Comparison of ENCODE assay signal across 27 mouse cellular contexts in the genomic region with DNA sequence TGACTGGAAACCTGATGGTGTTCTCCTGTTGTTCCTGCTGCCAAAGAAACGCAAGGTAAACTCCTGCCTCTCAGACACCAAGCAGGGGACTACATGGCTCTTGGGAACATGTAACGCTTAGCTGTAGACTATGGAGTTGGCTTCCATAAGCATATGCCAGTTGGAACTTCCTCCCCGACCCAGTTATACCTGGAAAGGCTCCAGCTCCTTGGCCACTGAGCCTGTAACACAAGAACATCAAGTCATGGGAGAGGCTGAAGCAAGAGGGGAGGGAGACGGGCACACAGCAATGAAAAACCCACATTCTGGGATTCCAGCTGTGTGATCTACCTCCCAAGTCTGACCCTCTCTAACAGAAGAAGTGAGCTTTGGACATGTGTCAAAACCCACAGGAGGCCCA. TPM values are rescaled to one million over a fixed set of nuclear protein-coding genes. Genes with fewer than 3 reads are reported as not detected.
DNase-seq lines count a peak whose midpoint lies in the region; ATAC-seq lines count a peak whose summit lies in the region.
"Had no signal": no experiment of that assay in that cellular context is flagged by ENCODE, and none has a peak within 500 bp of the region (broad histone marks: within the 10 kb centered on the region; RNA-seq: fewer than 3 reads in every experiment).

No protein-coding gene starts in this region.

- H3K27ac ChIP-seq in hindbrain, embryonic 10.5 days = 0 out of 2 replicates have a peak overlapping the region, but pooled peaks have one; percentile 14
- H3K27ac ChIP-seq in hindbrain, embryonic 12.5 days = no peak overlapping the region
- H3K27ac ChIP-seq: embryonic facial prominence, embryonic 13.5 days; hindbrain, embryonic 15.5 days; limb, embryonic 15.5 days; midbrain, embryonic 12.5 days; neural tube, embryonic 12.5 days; stomach, embryonic 15.5 days had no signal

- H3K4me2 ChIP-seq in hindbrain, embryonic 12.5 days (replicated peaks) = no peak overlapping the region
- H3K4me2 ChIP-seq: embryonic facial prominence, embryonic 13.5 days; heart, embryonic 12.5 days; hindbrain, embryonic 15.5 days; limb, embryonic 15.5 days; midbrain, embryonic 12.5 days; neural tube, embryonic 12.5 days; stomach, embryonic 15.5 days had no signal

- 0 out of 2 replicates have a peak, but pooled peaks cover 2% of the 10 kb centered on the region for H3K27me3 ChIP-seq in hindbrain, embryonic 10.5 days (ENCODE audit: insufficient read depth, poor library complexity, severe bottlenecking)
- H3K27me3 ChIP-seq in hindbrain, embryonic 12.5 days = no peaks in the 10 kb centered on the region
- H3K27me3 ChIP-seq: CH12.LX; embryonic facial prominence, embryonic 13.5 days; heart, embryonic 12.5 days; hindbrain, embryonic 15.5 days; limb, embryonic 15.5 days; midbrain, embryonic 12.5 days; neural tube, embryonic 12.5 days; stomach, embryonic 15.5 days had no signal

- peak; percentile 59 for DNase-seq in cerebellum, adult 9-10 months
- DNase-seq in cerebellum, postnatal 4 days (ENCODE audit: low spot score in 2 of 2) = no peak
- no peak for DNase-seq in hindbrain, embryonic 10.5 days (ENCODE audit: low spot score)
- DNase-seq in cerebellum, postnatal 25 days = peak; percentile 56 to 66
- no peak for DNase-seq in right cerebral cortex, postnatal 25 days
- no peak for DNase-seq in adrenal gland, adult 2 months
- DNase-seq: adrenal gland, postnatal 36 days; forebrain, postnatal 0 days; kidney, postnatal 36 days; right cerebral cortex, adult 18-20 months; thymus, adult 18-20 months; thymus, postnatal 4 days had no signal

- 86% methylated on average over 4 of the region's 4 CpGs for WGBS in hindbrain, embryonic 10.5 days
- WGBS in hindbrain, embryonic 12.5 days = 82% methylated on average over 4 of the region's 4 CpGs

- ATAC-seq in hindbrain, embryonic 12.5 days (ENCODE audit: low FRiP score) = no peak
- ATAC-seq: forebrain, postnatal 0 days; intestine, embryonic 16.5 days; lung, postnatal 0 days had no signal

- H3K9ac ChIP-seq in hindbrain, embryonic 12.5 days = no peak overlapping the region
- H3K9ac ChIP-seq: embryonic facial prominence, embryonic 13.5 days; forebrain, postnatal 0 days; heart, embryonic 12.5 days; hindbrain, embryonic 15.5 days; limb, embryonic 15.5 days; midbrain, embryonic 12.5 days; neural tube, embryonic 12.5 days; stomach, embryonic 15.5 days had no signal

- H3K4me3 ChIP-seq in hindbrain, embryonic 10.5 days = no peak overlapping the region
- no peak overlapping the region for H3K4me3 ChIP-seq in hindbrain, embryonic 12.5 days
- H3K4me3 ChIP-seq: embryonic facial prominence, embryonic 13.5 days; heart, embryonic 12.5 days; hindbrain, embryonic 15.5 days; limb, embryonic 15.5 days; midbrain, embryonic 12.5 days; neural tube, embryonic 12.5 days; stomach, embryonic 15.5 days had no signal

- H3K9me3 ChIP-seq in hindbrain, embryonic 10.5 days = no peaks in the 10 kb centered on the region
- no peaks in the 10 kb centered on the region for H3K9me3 ChIP-seq in hindbrain, embryonic 12.5 days (replicated peaks)
- H3K9me3 ChIP-seq: embryonic facial prominence, embryonic 13.5 days; hindbrain, embryonic 15.5 days; limb, embryonic 15.5 days; midbrain, embryonic 12.5 days; neural tube, embryonic 12.5 days; stomach, embryonic 15.5 days had no signal

- peaks cover 17% of the 10 kb centered on the region for H3K4me1 ChIP-seq in hindbrain, embryonic 10.5 days (replicated peaks)
- no peaks in the 10 kb centered on the region; the same call in 1 of the 2 replicates for H3K4me1 ChIP-seq in hindbrain, embryonic 12.5 days
- H3K4me1 ChIP-seq: hindbrain, embryonic 15.5 days; midbrain, embryonic 12.5 days; neural tube, embryonic 12.5 days had no signal

- no peaks in the 10 kb centered on the region for H3K36me3 ChIP-seq in hindbrain, embryonic 10.5 days
- H3K36me3 ChIP-seq in hindbrain, embryonic 12.5 days = no peaks in the 10 kb centered on the region
- H3K36me3 ChIP-seq: embryonic facial prominence, embryonic 13.5 days; heart, embryonic 12.5 days; hindbrain, embryonic 15.5 days; limb, embryonic 15.5 days; midbrain, embryonic 12.5 days; neural tube, embryonic 12.5 days; stomach, embryonic 15.5 days had no signal

RNA-seq across cellular contexts. Expression of gene Tnfrsf14, which starts 6.1 kb away (rescaled TPM):
- polyA plus RNA-seq in hindbrain, embryonic 10.5 days (2016; fragmentation: Nextera tagmentation; extraction: Ambion mirVana) = 0.43 and 0.87 TPM in 2 replicates
- 0.79 and 0.97 TPM in 2 replicates for polyA plus RNA-seq in hindbrain, embryonic 12.5 days (2016; fragmentation: Nextera tagmentation; extraction: Ambion mirVana)
- 1 to 10 TPM; 6.1 to 8.4 TPM for total RNA-seq in adrenal gland, adult 2 months (2021)
- polyA plus RNA-seq in adrenal gland, adult 2 months (2012; rRNA removed) = 14.9 and 27.2 TPM in 2 replicates
- total RNA-seq: forebrain, postnatal 0 days had no signal
- polyA plus RNA-seq: forebrain, postnatal 0 days had no signal

RNA-seq across cellular contexts. Expression of gene Fam213b, which starts 23.4 kb away (rescaled TPM):
- polyA plus RNA-seq in hindbrain, embryonic 10.5 days (2016; fragmentation: Nextera tagmentation; extraction: Ambion mirVana) = 47.4 and 51.5 TPM in 2 replicates
- polyA plus RNA-seq in hindbrain, embryonic 12.5 days (2016; fragmentation: Nextera tagmentation; extraction: Ambion mirVana) = 38.0 and 40.2 TPM in 2 replicates
- total RNA-seq in adrenal gland, adult 2 months (2021) = 10 to 100 TPM; 41.1 to 56.2 TPM
- 61.1 and 87.9 TPM in 2 replicates for polyA plus RNA-seq in adrenal gland, adult 2 months (2012; rRNA removed)
- total RNA-seq: MEL had no signal

RNA-seq across cellular contexts. Expression of gene Hes5, which starts 38.4 kb away (rescaled TPM):
- 534 and 601 TPM in 2 replicates for polyA plus RNA-seq in hindbrain, embryonic 10.5 days (2016; fragmentation: Nextera tagmentation; extraction: Ambion mirVana)
- 293 and 329 TPM in 2 replicates for polyA plus RNA-seq in hindbrain, embryonic 12.5 days (2016; fragmentation: Nextera tagmentation; extraction: Ambion mirVana)
- not detected for total RNA-seq in adrenal gland, adult 2 months (2021)
- 0.27 TPM in 1 of 2 replicates, not detected in the other for polyA plus RNA-seq in adrenal gland, adult 2 months (2012; rRNA removed)
- total RNA-seq: adrenal gland, postnatal 36 days; MEL; monocyte, adult 5-6 weeks had no signal

RNA-seq across cellular contexts. Expression of gene Pank4, which starts 41.6 kb away (rescaled TPM):
- 39.9 and 46.5 TPM in 2 replicates for polyA plus RNA-seq in hindbrain, embryonic 10.5 days (2016; fragmentation: Nextera tagmentation; extraction: Ambion mirVana)
- 42.5 and 44.5 TPM in 2 replicates for polyA plus RNA-seq in hindbrain, embryonic 12.5 days (2016; fragmentation: Nextera tagmentation; extraction: Ambion mirVana)
- total RNA-seq in adrenal gland, adult 2 months (2021) = 10 to 100 TPM; 24.5 to 28.0 TPM
- 34.8 and 35.3 TPM in 2 replicates for polyA plus RNA-seq in adrenal gland, adult 2 months (2012; rRNA removed)

RNA-seq across cellular contexts. Expression of gene Mmel1, which starts 52.9 kb away (rescaled TPM):
- 0.31 and 0.68 TPM in 2 replicates for polyA plus RNA-seq in hindbrain, embryonic 10.5 days (2016; fragmentation: Nextera tagmentation; extraction: Ambion mirVana)
- polyA plus RNA-seq in hindbrain, embryonic 12.5 days (2016; fragmentation: Nextera tagmentation; extraction: Ambion mirVana) = 0.40 and 0.41 TPM in 2 replicates
- 1 to 10 TPM in 1 of 2 experiments, under 1 TPM in 1; 0.66 to 4.9 TPM for total RNA-seq in adrenal gland, adult 2 months (2021)
- polyA plus RNA-seq in adrenal gland, adult 2 months (2012; rRNA removed) = 2.4 and 6.3 TPM in 2 replicates
- total RNA-seq: megakaryocyte progenitor cell, adult 5-6 weeks had no signal
- polyA plus RNA-seq: kidney, embryonic 14.5 days had no signal

Comparison
In these comparisons a context has a peak if more than half of its experiments do, and no peak if none do; other contexts are left out.
1. DNase-seq: peak in cerebellum, adult 9-10 months (single experiment) and cerebellum, postnatal 25 days (2 of 2); none in cerebellum, postnatal 4 days (0 of 2), hindbrain, embryonic 10.5 days (single experiment), right cerebral cortex, postnatal 25 days (single experiment) and adrenal gland, adult 2 months (single experiment).
2. RNA of gene Hes5, which starts 38.4 kb away (polyA plus RNA-seq): 534 to 601 TPM in hindbrain, embryonic 10.5 days and 293 to 329 TPM in hindbrain, embryonic 12.5 days; 0.27 TPM in adrenal gland, adult 2 months; every median in the first group is over 100 times any median in the second.